Mouse (Mus musculus): ENCODE measurements around the gene Ephx1.
"Not testable (repeated sequence)": the region's sequence is repeated elsewhere in the genome, so short reads cannot be mapped to it uniquely, and the experiment has no call there.

Gene Ephx1

DNA sequence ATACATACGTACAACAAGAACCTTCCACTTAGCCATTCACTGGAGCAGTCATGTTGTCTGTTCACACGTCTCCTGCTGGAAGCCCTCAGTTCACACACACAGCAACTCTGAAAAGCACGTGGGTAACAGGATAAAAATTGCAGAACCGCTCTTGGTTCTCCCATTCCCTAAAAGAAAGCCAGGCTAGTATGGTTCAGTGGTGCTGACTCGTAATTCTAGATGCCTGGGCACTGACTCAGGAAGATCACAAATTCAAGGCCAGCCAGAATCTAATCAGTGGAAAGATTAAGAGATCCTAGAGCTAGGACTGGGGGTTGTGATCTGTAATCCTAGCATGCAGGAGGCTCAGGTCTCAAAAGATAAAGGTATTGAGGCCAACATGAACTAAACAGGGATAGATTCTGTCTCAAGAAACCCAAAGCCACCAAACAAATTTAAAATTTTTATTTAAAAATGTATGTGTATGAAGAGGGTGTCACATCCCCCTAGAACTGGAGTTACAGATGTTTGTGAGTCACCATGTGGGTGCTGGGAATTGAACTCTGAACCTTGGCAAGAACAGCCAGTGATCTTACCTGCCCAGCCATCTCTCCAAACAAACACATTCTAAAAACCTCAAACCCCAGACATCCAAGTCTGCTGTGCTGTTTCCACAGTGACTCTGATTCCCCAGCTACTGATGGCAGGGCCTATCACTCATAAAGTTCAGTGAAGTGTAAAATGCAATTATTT lies at the start of gene Ephx1:
Ephx1 (minus strand) TSS at position 149 of the 732 bp plus-strand sequence.
- no peak for DNase-seq (ENCODE audit: low spot score in 2 of 2)

GRCm38 (mm10) chr1:181069671-181070070 lies 49.0 kb upstream of the Ephx1 start:
- no peak for DNase-seq (ENCODE audit: low spot score in 2 of 2)

DNA sequence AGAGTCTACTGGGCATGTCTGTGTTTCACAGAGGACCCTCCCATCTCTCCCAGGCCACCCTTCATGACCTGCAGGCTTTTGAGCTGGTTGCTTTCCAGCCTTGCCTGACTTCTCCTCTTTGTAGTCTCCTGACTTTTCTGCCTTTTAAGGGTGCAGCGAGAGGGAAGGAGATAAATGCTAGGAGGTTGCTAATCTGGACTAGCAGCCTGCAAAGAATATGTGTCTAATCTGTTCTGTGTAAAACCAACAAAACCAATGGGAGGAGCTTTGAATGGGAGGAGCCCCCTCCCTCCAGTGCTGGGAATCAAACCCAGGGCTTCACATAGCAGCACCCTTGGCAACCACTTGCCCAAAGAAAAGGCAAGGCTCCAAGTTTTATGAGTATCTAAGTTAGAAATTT lies 47.6 kb upstream of the Ephx1 start:
- no peak for DNase-seq (ENCODE audit: low spot score in 2 of 2)

DNA sequence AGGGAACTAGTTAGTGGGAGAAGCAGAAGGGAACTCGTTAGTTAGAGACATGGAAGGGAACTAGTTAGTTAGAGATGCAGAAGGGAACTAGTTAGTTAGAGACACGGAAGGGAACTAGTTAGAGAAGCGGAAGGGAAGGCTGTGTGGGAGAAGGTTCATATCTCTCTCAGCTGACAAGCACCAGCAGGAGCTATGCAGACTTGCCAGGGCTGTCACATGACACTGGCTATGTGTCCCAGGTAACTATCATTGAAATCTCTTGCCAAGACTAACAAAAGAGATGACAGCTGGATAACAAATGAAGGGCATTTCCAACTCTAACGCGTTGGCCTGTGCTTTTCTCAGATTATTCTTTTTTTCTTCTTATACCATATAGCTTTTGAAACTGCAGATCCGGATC lies 43.9 kb upstream of the Ephx1 start:
- DNase-seq (ENCODE audit: low spot score in 2 of 2) = no peak

GRCm38 (mm10) chr1:181063991-181064390 lies 43.3 kb upstream of the Ephx1 start:
- no peak for DNase-seq (ENCODE audit: low spot score in 2 of 2)

GRCm38 (mm10) chr1:181061784-181062485 lies 41.2 kb upstream of the Ephx1 start:
- no peak for DNase-seq (ENCODE audit: low spot score in 2 of 2)

DNA sequence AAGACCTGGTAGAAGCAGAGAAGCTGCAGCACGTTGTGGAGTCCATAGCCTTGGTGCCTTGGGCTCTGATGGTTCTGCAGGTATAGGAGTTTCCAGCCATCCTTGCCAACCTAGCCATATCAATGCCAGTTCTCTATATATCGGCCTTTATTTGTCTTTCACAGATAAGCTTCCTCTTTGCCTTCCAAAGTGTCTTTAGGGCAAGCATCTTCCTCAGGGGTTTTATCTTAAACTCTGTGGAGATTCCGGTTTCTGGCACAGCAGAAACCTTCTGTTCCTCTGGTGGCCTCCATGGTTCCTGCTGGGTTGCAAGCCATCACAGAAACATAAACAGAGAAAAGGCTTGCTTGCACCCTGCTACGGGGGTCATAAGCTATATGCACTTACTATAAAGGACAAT lies 32.2 kb upstream of the Ephx1 start:
- DNase-seq (ENCODE audit: low spot score in 2 of 2) = no peak

- DNase-seq (ENCODE audit: low spot score in 2 of 2) = no peak
Measured at GRCm38 (mm10) chr1:181050937-181051336, 30.2 kb upstream of the Ephx1 start, which contains the start of gene 9130409I23Rik. Gene 9130409I23Rik, plus strand, starts transcription at chr1:181051237.

DNA sequence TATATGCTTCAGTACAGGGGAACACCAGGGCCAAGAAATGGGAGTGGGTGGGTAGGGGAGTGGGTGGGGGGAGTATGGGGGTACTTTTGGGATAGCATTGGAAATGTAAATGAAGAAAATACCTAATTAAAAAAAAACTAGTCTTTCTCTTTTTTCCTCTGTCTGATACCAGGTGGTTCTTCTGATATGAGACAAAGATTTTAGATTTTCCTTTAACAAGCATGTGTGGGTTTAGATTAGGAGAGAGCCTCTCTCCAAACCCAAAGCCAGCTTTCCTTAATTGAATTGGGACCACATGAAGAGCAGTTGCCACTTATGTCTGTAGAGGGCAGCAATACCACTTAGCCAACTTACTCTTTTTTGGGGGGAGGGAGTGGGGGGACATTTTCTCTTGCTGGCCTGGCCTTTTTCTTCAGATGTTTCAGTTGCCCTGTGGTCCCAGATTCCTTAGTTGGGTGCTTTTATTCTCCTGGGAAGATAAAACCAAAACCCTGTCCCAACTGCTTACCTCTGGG lies 28.7 kb upstream of the Ephx1 start:
- DNase-seq (ENCODE audit: low spot score in 2 of 2) = no peak

GRCm38 (mm10) chr1:181047520-181047919 lies 26.8 kb upstream of the Ephx1 start:
- DNase-seq (ENCODE audit: low spot score in 2 of 2) = no peak

DNA sequence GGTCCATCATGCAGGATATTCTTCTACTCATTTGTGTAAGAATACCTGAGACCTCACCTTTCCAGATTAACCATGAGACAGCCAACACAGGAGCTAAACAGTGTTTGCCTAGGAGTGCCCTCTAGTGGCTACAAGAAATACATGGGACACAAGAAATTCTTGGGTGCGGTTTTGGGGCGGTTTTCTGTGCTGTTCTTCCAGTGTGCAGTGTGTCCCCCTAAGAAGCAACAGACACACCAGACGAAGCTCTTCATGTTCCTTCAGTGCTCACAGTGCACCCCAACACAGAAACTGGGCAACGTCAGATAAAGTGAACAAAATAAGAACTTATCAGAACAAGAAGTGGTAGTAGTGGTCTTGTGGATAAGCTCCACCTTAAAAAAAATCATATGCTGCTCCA lies 18.9 kb upstream of the Ephx1 start:
- DNase-seq (ENCODE audit: low spot score in 2 of 2) = no peak

GRCm38 (mm10) chr1:181037623-181038022 lies 16.9 kb upstream of the Ephx1 start:
- no peak for DNase-seq (ENCODE audit: low spot score in 2 of 2)

DNA sequence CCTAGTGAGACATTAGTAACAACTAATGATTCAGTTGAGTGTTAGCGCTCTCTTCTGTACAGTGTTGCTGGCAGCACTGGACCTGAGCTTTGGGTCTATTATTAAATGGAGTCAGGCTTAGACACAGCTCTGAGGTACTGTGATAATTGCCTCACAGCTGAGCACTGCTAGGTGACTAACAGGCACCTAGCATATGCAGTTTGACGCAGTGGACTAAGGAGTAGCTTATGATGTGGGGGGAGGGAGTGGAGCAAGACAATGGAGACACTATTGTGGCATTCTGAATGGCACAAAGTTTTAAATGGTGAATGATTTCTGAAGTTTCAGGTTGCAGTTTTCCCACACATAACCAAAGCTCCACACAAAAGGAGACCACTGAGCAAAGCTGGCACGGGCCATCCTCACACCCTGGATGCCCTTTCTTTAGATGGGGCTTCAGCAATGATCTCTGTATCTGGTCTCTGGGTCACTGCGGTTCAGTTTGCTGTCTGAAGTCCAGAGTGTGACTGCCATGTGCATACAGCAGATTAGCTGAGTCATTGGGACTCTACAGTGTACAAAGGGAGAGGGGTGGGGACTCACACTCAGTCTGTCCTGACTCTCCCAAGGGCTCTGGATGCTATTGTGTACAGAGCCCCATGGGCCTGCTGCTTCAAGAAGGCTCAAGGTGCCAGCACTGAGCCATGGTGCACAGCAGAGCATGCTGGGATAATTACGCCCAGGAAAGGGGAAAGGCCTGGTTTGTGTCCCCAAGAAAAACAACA lies 14.5 kb upstream of the Ephx1 start:
- not testable (repeated sequence) for DNase-seq (ENCODE audit: low spot score in 2 of 2)

- peak in 1 of 2 experiments; percentile 22 for DNase-seq (ENCODE audit: low spot score in 2 of 2)
Measured at GRCm38 (mm10) chr1:181022265-181022664, 1.6 kb upstream of the Ephx1 start.

- no peak for DNase-seq (ENCODE audit: low spot score in 2 of 2)
Measured at GRCm38 (mm10) chr1:181021488-181021865, 773 bp upstream of the Ephx1 start.

- no peak for DNase-seq (ENCODE audit: low spot score in 2 of 2)
Measured at GRCm38 (mm10) chr1:181017890-181018420, 2.7 kb downstream of the Ephx1 start.

DNA sequence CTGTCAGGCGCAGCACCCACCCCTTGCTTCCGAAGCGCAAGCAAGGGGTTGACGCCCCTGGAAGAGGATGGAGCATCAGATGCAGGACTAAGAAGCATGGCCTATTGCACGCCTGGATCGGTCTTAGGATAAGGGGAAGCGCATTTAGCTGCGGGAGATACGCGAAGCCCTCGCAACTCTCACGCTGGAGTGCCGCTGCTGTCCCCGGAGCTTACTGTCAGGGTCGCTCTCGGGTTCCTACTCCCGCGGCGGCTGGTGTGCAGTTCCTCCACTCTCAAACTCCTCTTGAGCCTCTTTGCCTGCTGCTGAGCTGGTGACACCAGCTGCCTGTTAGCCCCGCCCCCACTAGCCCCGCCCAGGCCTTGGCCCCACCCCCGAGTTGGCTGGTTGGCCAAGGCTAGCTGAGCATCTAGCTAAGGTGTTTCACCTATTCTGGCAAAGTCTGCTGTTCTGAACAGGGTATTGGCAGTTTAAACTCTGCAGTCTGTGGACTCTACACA lies 3.4 kb downstream of the Ephx1 start:
- DNase-seq (ENCODE audit: low spot score in 2 of 2) = peak; percentile 45 to 52

DNA sequence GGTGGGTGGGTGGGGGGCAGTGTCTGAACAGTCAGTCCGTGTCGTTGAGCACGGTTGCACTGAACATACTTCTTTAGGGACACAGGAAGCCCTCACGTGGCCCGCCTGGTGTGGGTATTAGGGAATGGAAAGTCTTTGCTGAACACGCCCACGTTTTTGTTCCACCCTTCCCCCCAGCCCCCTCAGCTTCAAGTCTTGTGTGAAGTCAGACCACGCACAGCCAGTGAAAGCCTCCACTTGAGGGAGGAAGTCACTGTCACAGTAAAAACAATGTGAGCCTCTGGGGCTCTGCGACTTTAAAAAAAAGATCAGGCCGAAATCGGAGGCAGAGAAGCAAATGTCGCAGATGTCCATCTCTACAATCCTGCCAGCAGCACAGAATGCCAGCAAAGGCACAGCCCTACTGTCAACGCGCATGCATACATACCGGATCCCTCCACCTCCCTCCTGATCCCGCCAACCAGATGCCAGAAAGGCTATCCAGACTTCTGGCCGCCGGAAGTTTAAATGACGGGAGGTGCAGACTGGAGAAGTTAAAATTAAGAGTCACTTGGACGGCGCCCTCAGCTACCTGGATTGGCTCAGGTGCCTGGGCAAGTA lies 4.1 kb downstream of the Ephx1 start:
- peak; percentile 52 to 58 for DNase-seq (ENCODE audit: low spot score in 2 of 2)

DNA sequence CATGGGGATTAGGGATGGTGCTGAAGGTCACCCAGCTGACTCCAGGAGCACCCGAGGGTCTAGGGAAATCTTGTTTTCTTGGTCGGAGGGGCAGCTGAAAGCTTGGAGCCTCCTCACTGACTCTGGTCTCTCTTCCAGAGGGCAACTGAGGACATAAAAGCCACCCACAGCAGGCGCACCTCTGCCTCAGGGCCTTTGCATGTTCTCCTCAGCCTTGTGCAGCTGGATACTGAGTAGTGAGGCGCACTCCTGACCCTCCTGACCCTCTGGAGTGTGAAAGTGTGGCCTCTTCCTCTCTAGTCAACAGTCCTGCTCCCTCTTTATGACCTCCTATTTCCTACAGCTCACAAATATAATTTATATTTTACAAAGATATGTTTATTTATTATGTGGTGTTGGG lies 4.7 kb downstream of the Ephx1 start:
- DNase-seq (ENCODE audit: low spot score in 2 of 2) = no peak

DNA sequence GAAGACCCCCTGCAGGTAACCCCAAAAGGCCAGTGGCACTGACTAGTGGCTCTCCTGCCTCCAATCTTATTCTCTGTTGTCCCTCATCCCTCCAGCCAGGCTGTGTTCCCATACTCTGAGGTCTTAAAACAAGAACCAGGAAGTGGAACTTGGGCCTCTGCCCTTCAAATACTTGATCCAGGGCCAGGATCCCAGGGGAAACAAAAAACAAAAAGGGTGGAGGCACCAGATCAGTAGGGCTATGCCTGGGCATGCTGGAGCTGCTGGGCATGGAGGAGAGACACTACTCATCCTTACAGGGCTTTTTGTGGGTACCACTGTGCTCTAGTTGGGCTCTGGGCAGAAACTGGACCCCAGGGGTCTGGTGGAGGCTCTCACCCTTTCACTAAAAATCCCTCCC lies 5.1 kb downstream of the Ephx1 start:
- DNase-seq (ENCODE audit: low spot score in 2 of 2) = no peak

DNA sequence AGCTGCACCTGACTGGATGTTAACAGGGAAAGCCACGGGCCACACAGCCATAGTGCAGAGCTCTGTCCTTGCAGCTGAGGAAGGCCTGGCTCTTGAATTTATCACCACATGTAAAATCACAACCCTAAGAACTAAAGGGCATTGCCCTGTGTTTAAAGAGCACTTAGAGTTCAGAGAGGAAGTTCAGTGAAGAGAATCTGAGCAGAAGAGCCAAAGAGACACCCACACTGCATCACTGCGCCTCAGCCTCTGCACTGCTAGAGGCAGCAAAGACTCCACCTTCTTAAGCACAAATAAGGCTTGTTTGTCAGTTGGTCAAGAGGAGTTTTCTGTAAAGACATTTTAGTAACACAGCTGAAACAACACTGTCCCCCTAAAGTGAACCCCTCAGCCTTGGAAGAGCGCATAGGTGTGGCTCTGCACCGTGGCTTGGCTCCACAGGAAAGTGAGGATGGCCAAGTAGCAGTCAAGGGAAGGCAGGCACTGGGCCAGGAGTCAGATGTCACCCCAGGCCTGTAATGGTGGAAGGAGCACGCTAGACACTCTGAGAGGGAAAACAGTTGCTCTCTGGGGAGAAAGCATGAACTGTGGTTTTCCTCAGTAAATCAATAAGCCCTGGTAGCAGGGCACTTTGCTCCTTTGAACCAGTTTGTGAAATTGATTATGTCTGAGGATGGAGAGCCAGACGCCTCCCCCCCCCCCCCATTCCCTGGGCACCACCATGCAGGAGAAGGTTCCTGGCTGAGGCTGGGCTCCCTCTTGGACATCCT lies 5.8 kb downstream of the Ephx1 start:
- DNase-seq (ENCODE audit: low spot score in 2 of 2) = no peak
